Mouse (Mus musculus) heart, embryonic 15.5 days (tissue): ENCODE data around the gene Klhdc4. TPM values are rescaled to one million over a fixed set of nuclear protein-coding genes. Genes with fewer than 3 reads are reported as not detected.

Source experiments
- ATAC-seq: fragments of 200-750 bp; cut with Nextera tagmentation; replicated peaks from 2 replicates; pipeline ENCODE4 v1.8.0; 2017; ENCODE audit warnings: low read depth, moderate TSS enrichment; ENCODE audit not compliant: insufficient number of reproducible peaks, insufficient read depth, low FRiP score
- H3K27ac ChIP-seq: fragments of 300-500 bp; sonication (generic); 2 replicates; pipeline ENCODE4 v1.5.1; 2015; ENCODE audit warnings: mild to moderate bottlenecking, inconsistent platforms
- H3K27me3 ChIP-seq: fragments of 300-500 bp; sonication (generic); 2 replicates; pipeline ENCODE4 v1.6.1; 2015; ENCODE audit warnings: inconsistent platforms
- H3K36me3 ChIP-seq: fragments of 300-500 bp; sonication (generic); 2 replicates; pipeline ENCODE4 v1.6.1; 2015; ENCODE audit warnings: mild to moderate bottlenecking, inconsistent platforms
- H3K4me1 ChIP-seq: fragments of 300-500 bp; sonication (generic); replicated peaks from 2 replicates; pipeline ENCODE4 v1.6.1; 2015; ENCODE audit warnings: inconsistent platforms
- H3K4me2 ChIP-seq: fragments of 300-500 bp; sonication (generic); 2 replicates; pipeline ENCODE4 v1.6.1; 2015; ENCODE audit warnings: inconsistent platforms, mild to moderate bottlenecking, moderate library complexity
- H3K4me3 ChIP-seq: fragments of 300-500 bp; sonication (generic); 2 replicates; pipeline ENCODE4 v1.5.1; 2015; ENCODE audit warnings: mild to moderate bottlenecking, inconsistent platforms
- H3K9ac ChIP-seq: fragments of 300-500 bp; sonication (generic); 2 replicates; pipeline ENCODE4 v1.6.1; 2015; ENCODE audit warnings: mild to moderate bottlenecking, inconsistent platforms
- H3K9me3 ChIP-seq: fragments of 300-500 bp; sonication (generic); replicated peaks from 2 replicates; pipeline ENCODE4 v1.6.1; 2016; ENCODE audit warnings: inconsistent platforms
- WGBS: fragments of 180-500 bp; shearing (Covaris S2); methylation state at CpG from one replicate; pipeline ENCODE4 v1.1.7; 2015; ENCODE audit warnings: mixed read lengths; 5-methylcytosine and 5-hydroxymethylcytosine counted together
- polyA plus RNA-seq: library from polyadenylated mRNA; unstranded; fragments of >200 nt; fragmentation: Nextera tagmentation; extraction: Ambion mirVana; gene quantifications from 2 replicates; pipeline ENCODE4 v1.2.1, GENCODE M21; 2015

Klhdc4 gene
- polyA plus RNA-seq, 1 experiment from 2014 or later = 18.7 TPM

DNA sequence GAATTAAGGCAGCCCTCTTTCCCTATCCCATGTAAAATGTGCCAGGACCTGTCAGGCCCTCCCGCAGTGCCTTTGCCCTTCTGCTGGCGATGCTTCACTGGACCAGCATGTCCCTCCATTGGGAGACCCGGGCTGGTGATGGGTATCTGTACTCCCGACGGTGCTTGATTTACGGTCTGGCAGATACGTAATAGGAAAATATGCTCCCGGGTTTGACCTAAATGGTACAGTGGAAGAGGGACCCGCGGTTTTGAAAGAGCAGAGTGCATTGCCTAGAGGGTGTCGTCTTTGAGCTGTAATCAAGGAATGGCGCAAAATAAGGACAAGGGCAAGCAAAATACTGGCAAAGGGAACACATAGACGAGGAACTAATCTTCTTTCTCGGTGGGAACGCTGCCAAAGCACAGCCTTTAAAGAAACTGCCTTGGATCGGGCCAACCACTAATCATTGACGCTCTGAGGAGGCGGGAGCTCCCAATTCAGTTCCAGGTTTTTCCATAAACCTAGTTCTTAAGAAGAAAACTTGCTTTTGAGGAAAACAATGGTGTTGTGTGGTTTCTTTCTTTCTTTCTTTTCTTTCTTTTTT, 501 bp upstream of the Klhdc4 start:
- peak overlapping the region; percentile 72 for H3K9ac ChIP-seq
- peak overlapping the region; percentile 77 for H3K4me3 ChIP-seq
- H3K4me2 ChIP-seq = peak overlapping the region; percentile 86
- peaks cover 18% of the 10 kb centered on the region for H3K4me1 ChIP-seq
- peak; percentile 66 for ATAC-seq
- WGBS = 17% methylated on average over 18 of the region's 18 CpGs
- H3K9me3 ChIP-seq = no peaks in the 10 kb centered on the region
- peak overlapping the region; percentile 33 for H3K27ac ChIP-seq
- no peaks in the 10 kb centered on the region for H3K27me3 ChIP-seq
- no peaks in the 10 kb centered on the region for H3K36me3 ChIP-seq

DNA sequence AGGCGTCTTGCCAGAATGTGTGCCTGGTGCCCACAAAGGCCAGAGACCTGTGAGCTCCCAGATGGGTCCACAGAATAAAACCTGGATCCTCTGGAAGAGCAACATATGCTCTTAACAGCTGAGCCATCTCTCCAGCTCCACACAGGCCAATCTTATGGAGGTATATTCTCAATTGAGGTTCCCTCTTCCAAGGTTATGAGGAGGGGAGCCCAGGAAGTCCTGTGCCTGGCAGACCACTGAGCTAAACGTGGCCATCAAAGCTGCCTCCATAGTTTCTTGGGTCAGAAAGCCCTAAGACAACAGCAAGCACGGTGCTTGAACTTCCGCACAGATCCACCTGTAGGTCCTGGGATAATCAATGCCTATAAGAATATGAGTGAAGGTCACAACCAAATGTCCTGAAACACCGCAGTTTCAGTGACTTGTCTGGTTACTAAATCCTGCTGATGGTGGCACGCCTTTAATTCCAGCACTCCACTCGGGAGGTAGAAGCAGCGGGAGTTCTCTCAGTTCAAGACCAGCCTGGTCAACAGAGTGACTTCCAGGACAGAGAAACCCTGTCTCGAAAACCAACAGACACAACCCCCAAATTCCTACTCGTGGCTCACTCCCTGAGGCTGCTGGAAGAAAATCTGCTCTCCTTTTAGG, 869 bp downstream of the Klhdc4 start:
- H3K4me3 ChIP-seq = peak overlapping the region; percentile 77
- H3K4me1 ChIP-seq = peaks cover 18% of the 10 kb centered on the region
- 29% methylated on average over 10 of the region's 10 CpGs for WGBS
- ATAC-seq = no peak
- peak overlapping the region; percentile 86 for H3K4me2 ChIP-seq
- H3K9ac ChIP-seq = peak overlapping the region; percentile 72
- no peak overlapping the region for H3K27ac ChIP-seq
- H3K36me3 ChIP-seq = no peaks in the 10 kb centered on the region
- no peaks in the 10 kb centered on the region for H3K27me3 ChIP-seq
- H3K9me3 ChIP-seq = no peaks in the 10 kb centered on the region

DNA sequence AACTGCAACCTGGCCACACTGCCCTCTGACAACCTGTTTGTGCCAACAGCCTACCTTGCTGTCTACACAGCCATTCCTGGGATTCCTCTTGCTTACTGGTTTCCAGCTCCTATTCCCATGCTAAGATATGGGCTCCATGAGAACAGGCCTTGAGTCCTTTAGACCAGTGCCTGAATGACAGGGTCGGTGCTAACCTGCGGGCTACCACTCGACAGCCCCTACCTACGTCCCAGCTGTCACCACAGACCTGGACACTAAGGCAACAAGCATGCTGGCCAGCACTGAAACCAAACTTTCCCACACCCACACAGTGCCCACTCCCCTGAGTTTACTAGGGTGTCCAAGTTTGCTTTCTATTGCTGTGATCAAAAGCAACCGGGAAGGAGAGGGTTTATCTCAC, 1.6 kb downstream of the Klhdc4 start:
- WGBS = 86% methylated on average over 5 of the region's 5 CpGs
- peak overlapping the region; percentile 86; the same call in 1 of the 2 replicates for H3K4me2 ChIP-seq
- no peaks in the 10 kb centered on the region for H3K36me3 ChIP-seq
- no peak overlapping the region for H3K9ac ChIP-seq
- H3K4me1 ChIP-seq = peaks cover 18% of the 10 kb centered on the region
- H3K27ac ChIP-seq = no peak overlapping the region
- no peaks in the 10 kb centered on the region for H3K9me3 ChIP-seq
- no peaks in the 10 kb centered on the region for H3K27me3 ChIP-seq
- H3K4me3 ChIP-seq = peak overlapping the region; percentile 77; the same call in 1 of the 2 replicates
- ATAC-seq = no peak

DNA sequence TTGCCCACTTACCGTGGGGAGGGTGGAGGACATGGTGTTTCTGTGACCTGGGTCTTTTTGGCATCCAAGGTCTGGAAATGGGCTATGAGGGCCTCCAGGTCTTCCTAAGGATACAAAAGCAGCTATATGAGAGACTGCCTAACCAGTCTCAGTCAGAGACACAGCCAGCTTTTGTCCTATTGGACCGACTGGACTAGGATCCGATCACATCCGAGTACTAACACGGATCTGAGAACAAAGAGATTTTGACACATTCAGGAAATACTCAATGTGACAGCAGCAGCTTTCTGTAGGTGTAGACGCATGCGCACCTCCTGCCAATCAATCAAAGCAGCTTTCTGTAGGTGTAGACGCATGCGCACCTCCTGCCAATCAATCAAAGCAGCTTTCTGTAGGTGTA, 7.6 kb downstream of the Klhdc4 start:
- H3K4me2 ChIP-seq = no peak overlapping the region
- ATAC-seq = no peak
- no peak overlapping the region for H3K9ac ChIP-seq
- H3K4me3 ChIP-seq = no peak overlapping the region
- peaks cover 16% of the 10 kb centered on the region; the same call in 1 of the 2 replicates for H3K36me3 ChIP-seq
- no peaks in the 10 kb centered on the region for H3K27me3 ChIP-seq
- no peak overlapping the region for H3K27ac ChIP-seq
- 88% methylated on average over 9 of the region's 9 CpGs for WGBS
- H3K4me1 ChIP-seq = no peaks in the 10 kb centered on the region
- H3K9me3 ChIP-seq = no peaks in the 10 kb centered on the region

DNA sequence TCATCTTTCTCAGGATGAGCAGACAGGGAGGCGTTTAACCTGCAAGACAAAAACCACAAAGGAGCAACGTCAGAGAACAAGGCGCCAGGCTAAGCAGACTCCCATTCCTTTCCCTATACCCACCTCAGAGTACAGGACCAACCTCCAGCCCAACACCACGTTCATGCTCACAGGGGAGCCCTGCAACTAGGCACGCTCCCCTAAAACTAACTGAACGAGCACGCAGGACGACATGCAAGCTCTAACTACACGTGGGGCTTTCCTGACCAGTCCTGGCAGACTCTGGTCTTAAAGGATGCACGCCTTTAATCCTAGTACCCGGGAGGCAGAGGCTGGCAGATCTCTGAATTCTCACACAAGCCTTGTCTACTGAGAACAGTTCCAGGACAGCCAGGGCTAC, 8.0 kb downstream of the Klhdc4 start:
- WGBS = 87% methylated on average over 11 of the region's 11 CpGs
- Histone ChIP-seq H3K4me2 (no peak overlapping the region), H3K9ac (no peak overlapping the region), H3K4me1 (no peaks in the 10 kb centered on the region), H3K27ac (no peak overlapping the region), H3K27me3 (no peaks in the 10 kb centered on the region), H3K4me3 (no peak overlapping the region), H3K9me3 (no peaks in the 10 kb centered on the region), H3K36me3 (peaks cover 16% of the 10 kb centered on the region; the same call in 1 of the 2 replicates)
- no peak for ATAC-seq

DNA sequence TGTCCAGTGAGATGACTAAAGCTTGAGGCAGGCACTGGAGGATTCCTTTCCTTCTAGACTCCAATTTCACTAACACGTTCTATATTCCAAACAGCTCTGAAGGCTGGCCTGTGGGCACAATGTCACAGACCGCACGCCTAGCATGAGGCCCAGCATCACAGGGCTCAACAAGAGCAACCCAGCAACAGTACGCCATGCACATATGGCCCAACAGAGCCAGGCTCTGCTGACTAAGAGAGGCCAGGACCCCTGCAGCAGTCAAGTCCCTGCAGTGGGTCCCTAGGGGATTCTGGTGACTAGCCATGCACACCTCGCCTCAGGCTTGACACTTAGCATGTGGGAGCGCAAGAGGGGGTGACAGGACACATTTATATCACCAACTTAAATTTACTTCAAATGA, 8.5 kb downstream of the Klhdc4 start:
- H3K27me3 ChIP-seq = no peaks in the 10 kb centered on the region
- ATAC-seq = no peak
- H3K27ac ChIP-seq = no peak overlapping the region
- H3K9ac ChIP-seq = no peak overlapping the region
- H3K4me1 ChIP-seq = no peaks in the 10 kb centered on the region
- no peak overlapping the region for H3K4me2 ChIP-seq
- peaks cover 16% of the 10 kb centered on the region; the same call in 1 of the 2 replicates for H3K36me3 ChIP-seq
- H3K9me3 ChIP-seq = no peaks in the 10 kb centered on the region
- WGBS = 92% methylated on average over 6 of the region's 6 CpGs
- no peak overlapping the region for H3K4me3 ChIP-seq

DNA sequence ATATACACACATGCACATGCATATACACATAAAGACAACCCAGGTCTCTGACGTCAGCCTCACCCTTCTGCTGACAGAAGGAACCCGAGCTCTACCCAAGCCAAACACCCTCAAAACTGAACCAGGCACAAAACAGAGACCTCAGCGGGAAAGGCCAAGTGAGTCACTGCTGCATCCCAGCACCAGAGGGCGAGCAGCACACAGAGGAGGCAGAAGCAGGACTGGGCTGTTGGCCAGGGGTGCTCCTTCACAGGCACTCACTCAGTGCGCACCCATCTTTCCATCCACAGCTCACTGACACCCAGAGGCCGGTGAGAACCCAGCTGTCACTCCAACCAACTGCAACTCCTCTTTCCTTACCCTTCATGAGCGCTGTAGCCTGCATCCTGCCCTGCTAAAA, 11.1 kb downstream of the Klhdc4 start:
- 78% methylated on average over 7 of the region's 7 CpGs for WGBS
- H3K27me3 ChIP-seq = no peaks in the 10 kb centered on the region
- H3K27ac ChIP-seq = no peak overlapping the region
- no peak overlapping the region for H3K4me3 ChIP-seq
- no peaks in the 10 kb centered on the region for H3K4me1 ChIP-seq
- H3K9ac ChIP-seq = no peak overlapping the region
- ATAC-seq = no peak
- H3K9me3 ChIP-seq = no peaks in the 10 kb centered on the region
- peaks cover 28% of the 10 kb centered on the region for H3K36me3 ChIP-seq
- no peak overlapping the region for H3K4me2 ChIP-seq

DNA sequence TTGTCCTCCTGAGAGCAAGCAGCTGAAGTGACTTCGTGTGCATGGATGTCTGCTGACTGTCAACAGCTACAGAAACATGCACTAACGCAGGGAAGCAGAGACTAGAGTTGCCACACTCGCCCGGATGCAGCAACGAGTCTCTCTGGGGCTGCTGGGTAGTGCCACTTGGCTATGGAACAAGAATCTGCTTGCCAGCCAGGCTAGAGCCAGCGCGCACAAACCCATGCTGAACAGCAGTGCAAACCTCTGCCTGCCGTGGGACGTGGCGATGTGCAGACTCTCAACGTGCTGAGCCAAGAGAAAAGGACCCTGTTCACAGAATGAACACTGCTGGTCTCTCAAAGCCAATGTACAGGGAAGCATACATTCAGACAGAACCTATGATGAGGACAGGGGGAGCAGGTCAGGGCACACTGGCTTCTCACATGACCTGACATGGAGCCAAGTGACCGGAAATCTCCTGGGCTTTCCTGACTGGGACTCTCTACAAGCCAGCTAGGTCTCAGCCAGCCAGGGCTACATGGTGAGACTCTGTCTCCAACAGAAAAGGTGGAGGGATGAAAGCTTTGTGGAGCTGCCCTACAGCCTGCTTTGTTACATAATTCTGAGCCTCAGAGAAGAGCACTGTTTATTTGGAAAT, 17.3 kb downstream of the Klhdc4 start:
- ATAC-seq = no peak
- Histone ChIP-seq H3K9me3 (no peaks in the 10 kb centered on the region), H3K36me3 (peaks cover 21% of the 10 kb centered on the region), H3K4me3 (no peak overlapping the region), H3K4me2 (no peak overlapping the region), H3K4me1 (peaks cover 10% of the 10 kb centered on the region; the same call in 1 of the 2 replicates), H3K27me3 (no peaks in the 10 kb centered on the region), H3K9ac (no peak overlapping the region), H3K27ac (no peak overlapping the region)
- 85% methylated on average over 12 of the region's 12 CpGs for WGBS

DNA sequence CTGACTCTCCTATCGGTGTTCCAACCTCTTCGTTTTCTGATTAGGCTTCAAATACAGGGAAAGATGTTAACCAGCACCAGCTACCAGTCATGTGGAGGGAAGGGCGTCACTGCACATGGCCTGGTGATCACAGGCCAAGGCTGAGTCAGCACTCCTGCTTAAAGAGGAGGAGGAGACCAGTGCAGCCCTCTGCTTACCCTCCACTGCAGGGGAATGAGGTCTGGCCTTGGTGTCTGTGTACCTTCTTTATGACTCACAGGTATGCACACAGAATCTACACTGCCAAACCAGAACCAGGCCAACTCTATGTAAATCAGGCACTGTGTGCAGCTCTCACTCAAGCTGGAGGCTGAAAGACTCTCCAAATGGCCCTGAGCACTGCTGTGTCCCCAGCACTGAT, 17.9 kb downstream of the Klhdc4 start:
- WGBS = 80% methylated on average over 3 of the region's 3 CpGs
- peaks cover 10% of the 10 kb centered on the region; the same call in 1 of the 2 replicates for H3K4me1 ChIP-seq
- H3K9me3 ChIP-seq = no peaks in the 10 kb centered on the region
- no peak overlapping the region for H3K27ac ChIP-seq
- H3K4me3 ChIP-seq = no peak overlapping the region
- H3K36me3 ChIP-seq = peaks cover 21% of the 10 kb centered on the region
- ATAC-seq = no peak
- H3K9ac ChIP-seq = no peak overlapping the region
- no peak overlapping the region for H3K4me2 ChIP-seq
- H3K27me3 ChIP-seq = no peaks in the 10 kb centered on the region

DNA sequence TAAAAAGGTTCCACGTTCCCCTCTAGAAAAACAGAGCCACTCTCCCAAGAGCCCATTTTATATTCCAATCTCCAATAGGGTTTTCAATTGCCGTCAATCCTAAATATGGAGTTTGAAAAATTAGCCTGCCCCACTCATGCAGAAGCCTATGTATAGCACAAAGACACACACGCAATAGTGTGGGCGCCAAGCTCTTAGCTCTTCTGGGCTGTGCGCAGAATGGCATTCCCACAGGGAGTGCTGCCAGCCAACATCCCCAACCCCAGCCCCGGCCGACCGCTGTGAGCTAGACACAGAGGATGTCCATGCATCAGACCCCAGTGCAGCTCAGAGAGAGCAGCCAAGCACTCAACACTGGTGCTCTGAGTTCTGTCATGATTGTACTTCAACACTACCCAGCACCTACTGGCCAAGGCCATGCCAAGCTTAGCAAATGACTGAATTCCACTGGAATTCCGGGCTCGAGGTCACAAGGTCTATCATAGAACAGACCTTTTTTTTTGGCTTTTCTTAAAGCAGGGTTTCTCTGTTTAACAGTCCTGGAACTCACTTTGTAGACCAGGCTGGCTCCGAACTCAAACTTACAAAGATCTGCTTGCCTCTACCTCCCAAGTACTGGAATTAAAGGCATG, 19.7 kb downstream of the Klhdc4 start:
- no peak overlapping the region for H3K9ac ChIP-seq
- H3K36me3 ChIP-seq = peaks cover 31% of the 10 kb centered on the region
- H3K27me3 ChIP-seq = no peaks in the 10 kb centered on the region
- peaks cover 10% of the 10 kb centered on the region; the same call in 1 of the 2 replicates for H3K4me1 ChIP-seq
- no peak; the same call in 1 of the 2 replicates for ATAC-seq
- no peak overlapping the region for H3K4me2 ChIP-seq
- H3K27ac ChIP-seq = no peak overlapping the region; the same call in 1 of the 2 replicates
- H3K4me3 ChIP-seq = no peak overlapping the region
- H3K9me3 ChIP-seq = no peaks in the 10 kb centered on the region
- 68% methylated on average over 11 of the region's 11 CpGs for WGBS

DNA sequence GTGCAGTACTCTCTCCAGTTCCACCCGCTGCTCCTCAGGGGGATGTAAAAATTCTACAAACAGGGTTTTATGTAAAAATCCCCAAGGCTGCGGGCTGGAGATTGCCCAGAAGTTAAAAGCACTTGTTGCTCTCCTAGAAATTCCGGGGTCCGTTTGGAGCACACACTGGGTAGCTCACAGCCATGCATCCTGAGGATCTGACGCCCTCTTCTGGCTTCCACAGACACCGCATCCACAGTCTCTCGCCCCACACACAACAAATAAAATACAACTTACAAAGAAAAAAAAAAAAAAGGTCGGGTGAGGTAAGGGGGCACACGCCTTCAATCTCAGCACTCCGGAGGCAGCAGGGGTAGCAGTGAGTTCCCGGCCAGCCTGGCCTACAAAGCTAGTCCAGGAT, 21.3 kb downstream of the Klhdc4 start:
- Histone ChIP-seq H3K9me3 (no peaks in the 10 kb centered on the region), H3K4me1 (peaks cover 10% of the 10 kb centered on the region; the same call in 1 of the 2 replicates), H3K27me3 (no peaks in the 10 kb centered on the region), H3K4me2 (no peak overlapping the region), H3K27ac (no peak overlapping the region), H3K4me3 (no peak overlapping the region), H3K36me3 (peaks cover 27% of the 10 kb centered on the region), H3K9ac (no peak overlapping the region)
- no peak for ATAC-seq
- WGBS = 74% methylated on average over 11 of the region's 11 CpGs
